Mouse (Mus musculus) urinary bladder, adult 18-20 months (tissue): ENCODE results near the gene Ikzf2.

Experiments
- DNase-seq, 2 experiments: peaks; one replicate each; pipeline ENCODE4 v3.0.0; 2022; ENCODE audit warnings: low spot score in 2 of 2, mixed read lengths in 2 of 2

Gene Ikzf2

GRCm38 (mm10) chr1:69599074-69599772, 87.8 kb downstream of the Ikzf2 start:
- DNase-seq = no peak

GRCm38 (mm10) chr1:69591889-69592288, 95.2 kb downstream of the Ikzf2 start:
- no peak for DNase-seq

GRCm38 (mm10) chr1:69591328-69591801, 95.7 kb downstream of the Ikzf2 start:
- no peak for DNase-seq

GRCm38 (mm10) chr1:69585546-69585945, 101.5 kb downstream of the Ikzf2 start:
- no peak for DNase-seq

- no peak for DNase-seq
Measured at GRCm38 (mm10) chr1:69583932-69584659, 102.9 kb downstream of the Ikzf2 start.

- no peak for DNase-seq
Measured at GRCm38 (mm10) chr1:69578917-69579316, 108.1 kb downstream of the Ikzf2 start.

- no peak for DNase-seq
Measured at GRCm38 (mm10) chr1:69559443-69560090, 127.5 kb downstream of the Ikzf2 start.

GRCm38 (mm10) chr1:69555636-69556151, 131.4 kb downstream of the Ikzf2 start:
- DNase-seq = no peak

- DNase-seq = no peak
Measured at GRCm38 (mm10) chr1:69549987-69550386, 137.1 kb downstream of the Ikzf2 start.

GRCm38 (mm10) chr1:69545885-69546253, 141.2 kb downstream of the Ikzf2 start:
- no peak for DNase-seq

- no peak for DNase-seq
Measured at GRCm38 (mm10) chr1:69545217-69545884, 141.7 kb downstream of the Ikzf2 start.

GRCm38 (mm10) chr1:69543774-69544597, 143.1 kb downstream of the Ikzf2 start:
- no peak for DNase-seq

- no peak for DNase-seq
Measured at GRCm38 (mm10) chr1:69542546-69542945, 144.5 kb downstream of the Ikzf2 start.

- no peak for DNase-seq
Measured at GRCm38 (mm10) chr1:69538663-69539062, 148.4 kb downstream of the Ikzf2 start.

- DNase-seq = no peak
Measured at GRCm38 (mm10) chr1:69537619-69538018, 149.4 kb downstream of the Ikzf2 start.

GRCm38 (mm10) chr1:69535507-69535906, 151.5 kb downstream of the Ikzf2 start:
- DNase-seq = no peak

GRCm38 (mm10) chr1:69533048-69533447, 154.0 kb downstream of the Ikzf2 start:
- no peak for DNase-seq

- no peak for DNase-seq
Measured at GRCm38 (mm10) chr1:69528696-69529095, 158.3 kb downstream of the Ikzf2 start.

GRCm38 (mm10) chr1:69521656-69522055, 165.4 kb downstream of the Ikzf2 start:
- no peak for DNase-seq

GRCm38 (mm10) chr1:69519356-69519755, 167.7 kb downstream of the Ikzf2 start:
- DNase-seq = no peak

- DNase-seq = no peak
Measured at GRCm38 (mm10) chr1:69518012-69518411, 169.0 kb downstream of the Ikzf2 start.
